ENCODE assay signal across 13 mouse cellular contexts in genomic region chr6:43335619-43336234, GRCm38 (mm10). TPM values are rescaled to one million over a fixed set of nuclear protein-coding genes. Genes with fewer than 3 reads are reported as not detected.
A peak's percentile ranks its signal among the peaks of the same experiment; 100 is the strongest.
DNase-seq lines count a peak whose midpoint lies in the region; ATAC-seq and TF ChIP-seq lines count a peak whose summit lies in the region.
"Had no signal": no experiment of that assay in that cellular context is flagged by ENCODE, and none has a peak within 500 bp of the region (broad histone marks: within the 10 kb centered on the region; RNA-seq: fewer than 3 reads in every experiment).

No protein-coding gene starts in this region.

- no peak for TF ChIP-seq POLR2A in heart, adult 2 months (IDR thresholded peaks at IDR 0.05; ENCODE audit: insufficient read depth, low read depth, low read length)
- no peak for TF ChIP-seq POLR2A in MEL (IDR thresholded peaks at IDR 0.05; ENCODE audit: control insufficient read depth in 1 of 2, insufficient read depth in 1 of 2, low read depth in 1 of 2, low read length in 2 of 2, poor library complexity in 1 of 2)

- peak; percentile 36 for TF ChIP-seq CTCF in heart, adult 2 months (IDR thresholded peaks at IDR 0.05)
- TF ChIP-seq CTCF in lung, postnatal 0 days (IDR thresholded peaks at IDR 0.05): peak; percentile 22; the same call in 1 of the 2 replicates
- peak in 1 of 3 experiments; percentile 39; a peak in 2 of 6 replicates for TF ChIP-seq CTCF in MEL (IDR thresholded peaks at IDR 0.05 in 2 of 3, conservative IDR thresholded peaks at IDR 0.05 in 1 of 3; ENCODE audit: control insufficient read depth in 1 of 3, insufficient read depth in 1 of 3, low read depth in 2 of 3, low read length in 3 of 3, poor library complexity in 1 of 3, severe bottlenecking in 1 of 3)

- no peaks in the 10 kb centered on the region for H3K9me3 ChIP-seq in lung, postnatal 0 days (ENCODE audit: low read length)
- no peaks in the 10 kb centered on the region for H3K9me3 ChIP-seq in MEL (replicated peaks; ENCODE audit: insufficient read depth, low read length)
- no peaks in the 10 kb centered on the region for H3K9me3 ChIP-seq in intestine, embryonic 16.5 days (ENCODE audit: control insufficient read depth, low read length)

- H3K4me3 ChIP-seq in heart, adult 2 months: no peak overlapping the region
- no peak overlapping the region for H3K4me3 ChIP-seq in lung, postnatal 0 days (ENCODE audit: low read depth, low read length)
- no peak overlapping the region for H3K4me3 ChIP-seq in MEL (ENCODE audit: control insufficient read depth in 1 of 2, insufficient read depth in 1 of 2, low read depth in 2 of 2, low read length in 2 of 2)
- H3K4me3 ChIP-seq in intestine, embryonic 16.5 days (ENCODE audit: low read length): no peak overlapping the region

- no peak for ATAC-seq in lung, postnatal 0 days
- ATAC-seq in intestine, embryonic 16.5 days: peak; percentile 40; the same call in 1 of the 2 replicates

- no peaks in the 10 kb centered on the region for H3K27me3 ChIP-seq in heart, adult 2 months (ENCODE audit: control insufficient read depth, insufficient read depth, low read length)
- H3K27me3 ChIP-seq in lung, postnatal 0 days (replicated peaks; ENCODE audit: insufficient read depth, low read length): no peaks in the 10 kb centered on the region
- no peaks in the 10 kb centered on the region for H3K27me3 ChIP-seq in MEL (ENCODE audit: control insufficient read depth in 1 of 2, insufficient read depth in 2 of 2, low read length in 2 of 2)
- H3K27me3 ChIP-seq in intestine, embryonic 16.5 days (replicated peaks; ENCODE audit: control insufficient read depth, insufficient read depth, low read length): no peaks in the 10 kb centered on the region

- H3K27ac ChIP-seq in heart, adult 2 months: no peak overlapping the region
- no peak overlapping the region for H3K27ac ChIP-seq in lung, postnatal 0 days (ENCODE audit: low read length)
- no peak overlapping the region for H3K27ac ChIP-seq in MEL (ENCODE audit: control insufficient read depth, low read depth, low read length)
- H3K27ac ChIP-seq in intestine, embryonic 16.5 days (ENCODE audit: low read length): no peak overlapping the region

- intact Hi-C loops in heart, adult 2 months (cut with DNase I): no loop called here

- peaks cover 2% of the 10 kb centered on the region for H3K4me1 ChIP-seq in heart, adult 2 months (ENCODE audit: control insufficient read depth, insufficient read depth, low read length)
- peaks cover 9% of the 10 kb centered on the region; the same call in 1 of the 2 replicates for H3K4me1 ChIP-seq in lung, postnatal 0 days (ENCODE audit: insufficient read depth, low read depth, low read length)
- H3K4me1 ChIP-seq in MEL (ENCODE audit: control insufficient read depth in 1 of 2, insufficient read depth in 2 of 2, low read length in 2 of 2): no peaks in the 10 kb centered on the region
- no peaks in the 10 kb centered on the region for H3K4me1 ChIP-seq in intestine, embryonic 16.5 days (ENCODE audit: control insufficient read depth, insufficient read depth, low read length)

- no peak overlapping the region for H3K9ac ChIP-seq in heart, adult 2 months (ENCODE audit: low read depth, low read length)
- no peak overlapping the region for H3K9ac ChIP-seq in lung, postnatal 0 days (replicated peaks; ENCODE audit: low read depth)
- H3K9ac ChIP-seq in MEL (ENCODE audit: control insufficient read depth, low read depth, low read length, poor library complexity, severe bottlenecking): no peak overlapping the region
- no peak overlapping the region for H3K9ac ChIP-seq in intestine, embryonic 16.5 days (ENCODE audit: low read depth, low read length)

- no peak for DNase-seq in heart, adult 2 months
- DNase-seq in heart, adult 9 months (ENCODE audit: low spot score in 2 of 2): no peak
- peak; percentile 41 for DNase-seq in lung, postnatal 0 days (ENCODE audit: low spot score)
- no peak for DNase-seq in lung, postnatal 10 days
- DNase-seq in MEL (ENCODE audit: low read depth, low spot score): peak; percentile 35
- DNase-seq in urinary bladder, adult 2 months (ENCODE audit: low spot score): no peak
- DNase-seq in layer of hippocampus, postnatal 10 days (ENCODE audit: low spot score in 2 of 2): no peak
- DNase-seq: adrenal gland, postnatal 25 days; heart, postnatal 36 days; layer of hippocampus, adult 9-11 months; lung, postnatal 14 days had no signal

- H3K36me3 ChIP-seq in heart, adult 2 months (ENCODE audit: control insufficient read depth, insufficient read depth, low read length): 0 out of 2 replicates have a peak, but pooled peaks cover 3% of the 10 kb centered on the region
- no peaks in the 10 kb centered on the region for H3K36me3 ChIP-seq in lung, postnatal 0 days (ENCODE audit: insufficient read depth, low read length)
- no peaks in the 10 kb centered on the region for H3K36me3 ChIP-seq in MEL (ENCODE audit: control insufficient read depth in 1 of 2, insufficient read depth in 2 of 2, low read length in 2 of 2)
- H3K36me3 ChIP-seq in intestine, embryonic 16.5 days (ENCODE audit: control insufficient read depth, insufficient read depth, low read length): no peaks in the 10 kb centered on the region

- TF ChIP-seq EP300 in heart, adult 2 months (IDR thresholded peaks at IDR 0.05; ENCODE audit: insufficient read depth, low read depth, low read length): no peak
- no peak for TF ChIP-seq EP300 in lung, postnatal 0 days (IDR thresholded peaks at IDR 0.05)
- no peak for TF ChIP-seq EP300 in MEL (IDR thresholded peaks at IDR 0.05; ENCODE audit: low read depth in 1 of 2, low read length in 2 of 2)

- no peak overlapping the region for H3K4me2 ChIP-seq in lung, postnatal 0 days (replicated peaks; ENCODE audit: low read depth, low read length)
- H3K4me2 ChIP-seq in intestine, embryonic 16.5 days (ENCODE audit: low read depth, low read length): no peak overlapping the region

- 84% methylated on average over 3 of the region's 3 CpGs for WGBS in heart, adult 2 months
- WGBS in lung, postnatal 0 days: 55% methylated on average over 3 of the region's 3 CpGs
- WGBS in intestine, embryonic 16.5 days: 55% methylated on average over 3 of the region's 3 CpGs

- TF ChIP-seq RAD21 in MEL (IDR thresholded peaks at IDR 0.05; ENCODE audit: low read depth, low read length): peak; percentile 57

- H3K79me2 ChIP-seq in heart, adult 2 months (replicated peaks; ENCODE audit: control insufficient read depth, insufficient read depth, low read length): no peaks in the 10 kb centered on the region
- H3K79me2 ChIP-seq in MEL (ENCODE audit: control insufficient read depth, insufficient read depth, low read length, poor library complexity): no peaks in the 10 kb centered on the region

TF ChIP-seq in MEL, 35 proteins besides CTCF, POLR2A, EP300 and RAD21:
- TF ChIP-seq SMC3 (IDR thresholded peaks at IDR 0.05; ENCODE audit: low read depth, low read length): peak; percentile 34
- no peak for TF ChIP-seq HCFC1 (IDR thresholded peaks at IDR 0.05; ENCODE audit: low read depth, low read length)
- no peak for TF ChIP-seq POLR2AphosphoS2 (IDR thresholded peaks at IDR 0.05; ENCODE audit: low read length)
- TF ChIP-seq ZC3H11A (IDR thresholded peaks at IDR 0.05; ENCODE audit: low read depth, low read length): peak; percentile 22; the same call in 1 of the 2 replicates

RNA-seq across cellular contexts. Expression of gene Nobox, which starts 26.4 kb away (rescaled TPM):
- total RNA-seq in heart, adult 2 months (2021): not detected
- polyA plus RNA-seq in heart, adult 2 months (2012; rRNA removed): not detected in 2 replicates
- polyA plus RNA-seq in lung, postnatal 0 days (2015; fragmentation: Nextera tagmentation; extraction: Ambion mirVana): not detected in 2 replicates
- total RNA-seq in MEL (2012; rRNA removed): not detected in 2 replicates
- polyA plus RNA-seq in MEL (2012; ENCODE audit: insufficient read depth in 1 of 2, insufficient read length in 2 of 2, low read depth in 1 of 2, low replicate concordance in 2 of 2, missing spikeins in 1 of 2): not detected
- polyA plus RNA-seq in intestine, embryonic 16.5 days (2015; fragmentation: Nextera tagmentation; extraction: Ambion mirVana): not detected in 2 replicates
- polyA plus RNA-seq in urinary bladder, adult 2 months (2012; rRNA removed): 0.12 and 0.18 TPM in 2 replicates
- not detected for total RNA-seq in layer of hippocampus, postnatal 10 days (2021)
- total RNA-seq: adrenal gland, postnatal 25 days; ES-E14; heart, postnatal 36 days had no signal

Comparison
In these comparisons a context has a peak if more than half of its experiments do, and no peak if none do; other contexts are left out.
1. DNase-seq: peak in lung, postnatal 0 days (single experiment) and MEL (single experiment); none in heart, adult 2 months (0 of 2), heart, adult 9 months (0 of 2), lung, postnatal 10 days (single experiment), urinary bladder, adult 2 months (single experiment) and layer of hippocampus, postnatal 10 days (0 of 2).